Mouse (Mus musculus) stomach, embryonic 14.5 days (tissue): ENCODE measurements around the gene Gnai2. TPM values are rescaled to one million over a fixed set of nuclear protein-coding genes. Genes with fewer than 3 reads are reported as not detected.
"Not testable (repeated sequence)": the region's sequence is repeated elsewhere in the genome, so short reads cannot be mapped to it uniquely, and the experiment has no call there.

Experiments used
- ATAC-seq: fragments of 200-750 bp; cut with Nextera tagmentation; 2 replicates; pipeline ENCODE4 v1.8.0; 2017; ENCODE audit warnings: low read depth, moderate TSS enrichment; ENCODE audit not compliant: insufficient number of reproducible peaks, insufficient read depth, low FRiP score
- H3K27ac ChIP-seq: fragments of 300-500 bp; sonication (generic); 2 replicates; pipeline ENCODE4 v1.5.1; 2014; ENCODE audit warnings: mild to moderate bottlenecking, low read length, moderate library complexity, mixed read lengths
- H3K27me3 ChIP-seq: fragments of 300-500 bp; sonication (generic); 2 replicates; pipeline ENCODE4 v1.6.1; 2014; ENCODE audit warnings: low read length, control low read depth, mixed read lengths; ENCODE audit not compliant: control insufficient read depth, insufficient read depth
- H3K36me3 ChIP-seq: fragments of 300-500 bp; sonication (generic); 2 replicates; pipeline ENCODE4 v1.6.1; 2014; ENCODE audit warnings: mild to moderate bottlenecking, control low read depth, low read length, moderate library complexity, mixed read lengths; ENCODE audit not compliant: control insufficient read depth, insufficient read depth
- H3K4me1 ChIP-seq: fragments of 300-500 bp; sonication (generic); 2 replicates; pipeline ENCODE4 v1.6.1; 2014; ENCODE audit warnings: low read length, control low read depth, mixed read lengths; ENCODE audit not compliant: control insufficient read depth, insufficient read depth
- H3K4me2 ChIP-seq: fragments of 300-500 bp; sonication (generic); replicated peaks from 2 replicates; pipeline ENCODE4 v1.6.1; 2014; ENCODE audit warnings: low read depth, low read length, control low read depth
- H3K4me3 ChIP-seq: fragments of 300-500 bp; sonication (generic); 2 replicates; pipeline ENCODE4 v1.5.1; 2014; ENCODE audit warnings: low read depth, low read length, control low read depth
- H3K9ac ChIP-seq: fragments of 300-500 bp; sonication (generic); replicated peaks from 2 replicates; pipeline ENCODE4 v1.6.1; 2014; ENCODE audit warnings: low read depth, mild to moderate bottlenecking, control low read depth, low read length, moderate library complexity, mixed read lengths
- H3K9me3 ChIP-seq: fragments of 300-500 bp; sonication (generic); 2 replicates; pipeline ENCODE4 v1.6.1; 2016; ENCODE audit warnings: low read depth, low read length, control low read depth; ENCODE audit not compliant: control insufficient read depth
- WGBS: fragments of 180-500 bp; shearing (Covaris S2); extraction: QIAGEN DNeasy Blood & Tissue Kit; methylation state at CpG from one replicate; pipeline ENCODE4 v1.1.7; 2014; 5-methylcytosine and 5-hydroxymethylcytosine counted together
- polyA plus RNA-seq: library from polyadenylated mRNA; unstranded; fragments of >200 nt; fragmentation: Nextera tagmentation; extraction: Ambion mirVana; gene quantifications from 2 replicates; pipeline ENCODE4 v1.2.1, GENCODE M21; 2014

Gene Gnai2
- polyA plus RNA-seq, 1 experiment from 2014 or later = 359 TPM

- WGBS = 53% methylated on average over 15 of the region's 15 CpGs
- Histone ChIP-seq H3K4me1 (peaks cover 26% of the 10 kb centered on the region), H3K9me3 (no peaks in the 10 kb centered on the region), H3K27me3 (no peaks in the 10 kb centered on the region), H3K9ac (no peak overlapping the region), H3K4me2 (peak overlapping the region; percentile 6; the same call in 1 of the 2 replicates), H3K4me3 (no peak overlapping the region), H3K36me3 (peaks cover 15% of the 10 kb centered on the region), H3K27ac (peak overlapping the region; percentile 49; the same call in 1 of the 2 replicates)
- no peak for ATAC-seq
Observed at GRCm38 (mm10) chr9:107566041-107566709, 69.0 kb downstream of the Gnai2 start.

GRCm38 (mm10) chr9:107565556-107565955 lies 69.6 kb downstream of the Gnai2 start:
- peaks cover 21% of the 10 kb centered on the region for H3K4me1 ChIP-seq
- 52% methylated on average over 5 of the region's 5 CpGs for WGBS
- peaks cover 20% of the 10 kb centered on the region for H3K36me3 ChIP-seq
- H3K4me3 ChIP-seq, H3K27me3 ChIP-seq, H3K9ac ChIP-seq, H3K4me2 ChIP-seq, ATAC-seq, H3K9me3 ChIP-seq: not testable (repeated sequence)
- 0 out of 2 replicates have a peak overlapping the region, but pooled peaks have one; percentile 33 for H3K27ac ChIP-seq

Other genes starting within 250 kb of the Gnai2 start
- gene Cacna2d2, start 235.8 kb downstream of the Gnai2 start, polyA plus RNA-seq = 0.43 and 0.70 TPM in 2 replicates
- 45.9 and 46.6 TPM in 2 replicates for gene Tmem115, start 101.4 kb downstream of the Gnai2 start, polyA plus RNA-seq
- gene Cyb561d2, start 93.2 kb downstream of the Gnai2 start, polyA plus RNA-seq = 23.8 and 29.2 TPM in 2 replicates
- gene Nprl2, start 93.1 kb downstream of the Gnai2 start, polyA plus RNA-seq = 44.7 and 46.0 TPM in 2 replicates
- gene Zmynd10, start 88.1 kb downstream of the Gnai2 start, polyA plus RNA-seq = 0.52 and 0.74 TPM in 2 replicates
- gene Rassf1, start 83.8 kb downstream of the Gnai2 start, polyA plus RNA-seq = 53.6 and 54.1 TPM in 2 replicates
- gene Tusc2, start 72.1 kb downstream of the Gnai2 start, polyA plus RNA-seq = 36.2 and 40.3 TPM in 2 replicates
- 119 and 127 TPM in 2 replicates for gene Hyal2, start 67.4 kb downstream of the Gnai2 start, polyA plus RNA-seq
- gene Hyal1, start 58.4 kb downstream of the Gnai2 start, polyA plus RNA-seq = 10.3 and 12.1 TPM in 2 replicates
- gene Naa80, start 56.5 kb downstream of the Gnai2 start, polyA plus RNA-seq = 17.3 and 19.9 TPM in 2 replicates
- 1.0 and 1.4 TPM in 2 replicates for gene Hyal3, start 54.5 kb downstream of the Gnai2 start, polyA plus RNA-seq
- gene Ifrd2, start 47.7 kb downstream of the Gnai2 start, polyA plus RNA-seq = 54.0 and 61.1 TPM in 2 replicates
- gene Sema3b, start 26.1 kb downstream of the Gnai2 start, polyA plus RNA-seq = 6.1 and 7.9 TPM in 2 replicates
- 3.7 and 7.1 TPM in 2 replicates for gene Slc38a3, start 34.2 kb upstream of the Gnai2 start, polyA plus RNA-seq
- 1.8 and 2.4 TPM in 2 replicates for gene Gnat1, start 44.3 kb upstream of the Gnai2 start, polyA plus RNA-seq
- 30.2 and 33.2 TPM in 2 replicates for gene Sema3f, start 75.1 kb upstream of the Gnai2 start, polyA plus RNA-seq
- 204 and 205 TPM in 2 replicates for gene Rbm5, start 135.6 kb upstream of the Gnai2 start, polyA plus RNA-seq
- 76.5 and 83.3 TPM in 2 replicates for gene Rbm6, start 237.9 kb upstream of the Gnai2 start, polyA plus RNA-seq